Mouse (Mus musculus) liver, embryonic 14.5 days (tissue): ENCODE results near the gene Rhot1. TPM values are rescaled to one million over a fixed set of nuclear protein-coding genes. Genes with fewer than 3 reads are reported as not detected.
"Not testable (repeated sequence)": the region's sequence is repeated elsewhere in the genome, so short reads cannot be mapped to it uniquely, and the experiment has no call there.

Experiments
- ATAC-seq: fragments of 200-750 bp; cut with Nextera tagmentation; 2 replicates; pipeline ENCODE4 v1.8.0; 2017; ENCODE audit warnings: moderate number of reproducible peaks, mild to moderate bottlenecking, moderate library complexity; ENCODE audit not compliant: insufficient read depth
- DNase-seq, 3 experiments: peaks; one replicate each; pipeline ENCODE4 v3.0.0-alpha.2; 2012 to 2013; ENCODE audit warnings: low read depth in 3 of 3, low spot score in 3 of 3
- H3K27ac ChIP-seq: fragments of 300-500 bp; sonication (generic); 2 replicates; pipeline ENCODE4 v1.5.1; 2014; ENCODE audit warnings: moderate library complexity, mild to moderate bottlenecking, control low read depth, inconsistent platforms
- H3K27me3 ChIP-seq: fragments of 300-500 bp; sonication (generic); 2 replicates; pipeline ENCODE4 v1.6.1; 2014; ENCODE audit warnings: mild to moderate bottlenecking, low read length, moderate library complexity; ENCODE audit not compliant: control insufficient read depth, insufficient read depth
- H3K36me3 ChIP-seq: fragments of 300-500 bp; sonication (generic); replicated peaks from 2 replicates; pipeline ENCODE4 v1.6.1; 2014; ENCODE audit warnings: low read depth; ENCODE audit not compliant: control insufficient read depth, insufficient read depth
- H3K4me1 ChIP-seq, 2 experiments: fragments of 200-500 bp in 1 of 2; fragments of 300-500 bp in 1 of 2; sonication (generic) in 1 of 2; replicated peaks; 2 replicates each; pipeline ENCODE4 v1.6.1; 2012 to 2014; ENCODE audit warnings: antibody characterized with exemption in 1 of 2, inconsistent platforms in 1 of 2, low read length in 1 of 2; ENCODE audit not compliant: control insufficient read depth in 2 of 2, insufficient read depth in 2 of 2
- H3K4me2 ChIP-seq: fragments of 300-500 bp; sonication (generic); 2 replicates; pipeline ENCODE4 v1.6.1; 2014; ENCODE audit warnings: low read depth, mild to moderate bottlenecking, control low read depth, moderate library complexity
- H3K4me3 ChIP-seq, 2 experiments: fragments of 200-500 bp in 1 of 2; fragments of 300-500 bp in 1 of 2; sonication (generic) in 1 of 2; 2 replicates each; pipeline ENCODE4 v1.5.1; 2012 to 2014; ENCODE audit warnings: low read depth in 2 of 2, low read length in 2 of 2, mild to moderate bottlenecking in 2 of 2, control low read depth in 1 of 2, inconsistent platforms in 1 of 2, moderate library complexity in 1 of 2; ENCODE audit not compliant: insufficient read depth in 1 of 2
- H3K9ac ChIP-seq: fragments of 300-500 bp; sonication (generic); replicated peaks from 2 replicates; pipeline ENCODE4 v1.6.1; 2014; ENCODE audit warnings: mild to moderate bottlenecking, control low read depth, moderate library complexity
- H3K9me3 ChIP-seq: fragments of 300-500 bp; sonication (generic); 2 replicates; pipeline ENCODE4 v1.6.1; 2016; ENCODE audit warnings: low read length, mixed read lengths; ENCODE audit not compliant: control insufficient read depth
- CTCF ChIP-seq: IDR thresholded peaks from 2 replicates; pipeline ENCODE4 v1.5.1; 2016; ENCODE audit warnings: antibody characterized with exemption, low read depth, control low read depth
- EP300 ChIP-seq: IDR thresholded peaks from 2 replicates; pipeline ENCODE4 v1.6.1; 2016; ENCODE audit warnings: antibody characterized with exemption, low read depth
- WGBS: fragments of 180-500 bp; shearing (Covaris S2); extraction: QIAGEN DNeasy Blood & Tissue Kit; methylation state at CpG from one replicate; pipeline ENCODE4 v1.1.7; 2014; ENCODE audit not compliant: insufficient replicate concordance; 5-methylcytosine and 5-hydroxymethylcytosine counted together
- polyA plus RNA-seq, 2 experiments: library from polyadenylated mRNA; depleted of rRNA in 1 of 2; stranded (reverse) in 1 of 2; unstranded in 1 of 2; fragments of >200 nt; fragmentation: Nextera tagmentation in 1 of 2; extraction: Ambion mirVana in 1 of 2; gene quantifications; 2 replicates each; pipeline versions ENCODE4 v1.2.1 to v1.2.3; 2012 to 2014

Gene Rhot1
- polyA plus RNA-seq, 2 experiments = 11.6 to 21.6 TPM

- ATAC-seq = peak; percentile 78
- Histone ChIP-seq H3K4me2 (peak overlapping the region; percentile 83), H3K4me3 (peak overlapping the region; percentile 68 to 79)
- not testable (repeated sequence) for H3K27me3 ChIP-seq, H3K9ac ChIP-seq, H3K36me3 ChIP-seq, H3K9me3 ChIP-seq, H3K4me1 ChIP-seq, H3K27ac ChIP-seq
- TF ChIP-seq CTCF = peak; percentile 15; the same call in 1 of the 2 replicates
- peak in 2 of 3 experiments; percentile 19 to 37 for DNase-seq
- 33% methylated on average over 12 of the region's 12 CpGs for WGBS
Measured at GRCm38 (mm10) chr11:80183054-80183704, 25.6 kb upstream of the Rhot1 start.

GRCm38 (mm10) chr11:80183705-80184255, 25.0 kb upstream of the Rhot1 start, which contains the start of gene Rnf135:
Gene Rnf135 (plus strand): TSS chr11:80183851.
- no peak for TF ChIP-seq EP300
- no peak for TF ChIP-seq CTCF
- WGBS = under 1% methylated on average over 33 of the region's 33 CpGs
- ATAC-seq = peak; percentile 92
- Histone ChIP-seq H3K4me3 (peak within 1 kb of the TSS; percentile 68 to 79), H3K9me3 (no peaks in the 10 kb centered on the region), H3K4me1 (0 out of 4 replicates have a peak, but pooled peaks cover 0 to 3% of the 10 kb centered on the region in 2 experiments), H3K4me2 (peak within 1 kb of the TSS; percentile 83), H3K27ac (peak within 1 kb of the TSS; percentile 52), H3K9ac (peak within 1 kb of the TSS; percentile 85), H3K36me3 (no peaks in the 10 kb centered on the region), H3K27me3 (no peaks in the 10 kb centered on the region)
- peak; percentile 61 to 68 (median 67) for DNase-seq

- ATAC-seq = no peak
- 0 out of 4 replicates have a peak, but pooled peaks cover 0 to 3% of the 10 kb centered on the region in 2 experiments for H3K4me1 ChIP-seq
- H3K36me3 ChIP-seq = no peaks in the 10 kb centered on the region
- no peaks in the 10 kb centered on the region for H3K27me3 ChIP-seq
- DNase-seq = no peak
- TF ChIP-seq CTCF = no peak
- no peak for TF ChIP-seq EP300
- peak overlapping the region; percentile 68 to 79 for H3K4me3 ChIP-seq
- WGBS = 74% methylated on average over 6 of the region's 6 CpGs
- no peak overlapping the region for H3K27ac ChIP-seq
- peak overlapping the region; percentile 85 for H3K9ac ChIP-seq
- no peaks in the 10 kb centered on the region for H3K9me3 ChIP-seq
- peak overlapping the region; percentile 83 for H3K4me2 ChIP-seq
Measured at GRCm38 (mm10) chr11:80184531-80185071, 24.2 kb upstream of the Rhot1 start.

- not testable (repeated sequence) for H3K4me3 ChIP-seq, ATAC-seq, DNase-seq, H3K4me1 ChIP-seq, H3K36me3 ChIP-seq, H3K9me3 ChIP-seq, H3K9ac ChIP-seq, H3K27me3 ChIP-seq, H3K27ac ChIP-seq
- WGBS = 67% methylated on average over 5 of the region's 5 CpGs
- peak overlapping the region; percentile 15; the same call in 1 of the 2 replicates for H3K4me2 ChIP-seq
Measured at GRCm38 (mm10) chr11:80185441-80185976, 23.3 kb upstream of the Rhot1 start.

- TF ChIP-seq CTCF (no peak), EP300 (no peak)
- Histone ChIP-seq H3K4me1 (no peaks in the 10 kb centered on the region), H3K9me3 (no peaks in the 10 kb centered on the region), H3K9ac (no peak overlapping the region), H3K27ac (no peak overlapping the region), H3K4me3 (no peak overlapping the region), H3K27me3 (no peaks in the 10 kb centered on the region), H3K36me3 (no peaks in the 10 kb centered on the region), H3K4me2 (no peak overlapping the region)
- WGBS = 62% methylated on average over 4 of the region's 4 CpGs
- ATAC-seq (no peak), DNase-seq (peak in 1 of 3 experiments; percentile 19)
Measured at GRCm38 (mm10) chr11:80190280-80190679, 18.5 kb upstream of the Rhot1 start.
